12 mouse cellular contexts compared by ENCODE assay signal in the genomic region with DNA sequence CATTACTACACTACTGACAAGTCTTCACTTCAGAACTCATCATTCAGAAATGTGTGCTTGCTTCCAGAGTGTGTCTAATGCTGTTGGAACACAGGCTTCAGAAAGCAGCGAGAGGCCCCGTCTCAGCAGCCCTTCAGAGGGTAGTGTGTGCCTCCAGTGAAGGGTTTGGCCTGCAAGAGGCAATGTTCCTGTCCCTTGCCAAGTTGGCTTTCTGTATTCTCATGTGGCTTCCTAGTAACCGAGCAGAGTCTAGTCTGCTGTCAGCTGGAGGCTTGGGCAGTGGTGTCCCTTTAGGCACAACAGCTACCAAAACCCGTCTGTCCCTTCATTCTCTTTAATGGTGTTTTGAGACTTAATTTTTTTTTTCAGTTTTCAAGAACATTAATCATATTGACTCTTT.
DNase-seq lines count a peak whose midpoint lies in the region; ATAC-seq and TF ChIP-seq lines count a peak whose summit lies in the region.
"Had no signal": no experiment of that assay in that cellular context is flagged by ENCODE, and none has a peak within 500 bp of the region (broad histone marks: within the 10 kb centered on the region; RNA-seq: fewer than 3 reads in every experiment).

No protein-coding gene starts in this region.

- no peak overlapping the region for H3K4me3 ChIP-seq in heart, embryonic 12.5 days
- no peak overlapping the region for H3K4me3 ChIP-seq in lung, embryonic 16.5 days (ENCODE audit: low read length)
- H3K4me3 ChIP-seq in lung, postnatal 0 days (ENCODE audit: low read depth, low read length): no peak overlapping the region
- H3K4me3 ChIP-seq in embryonic facial prominence, embryonic 15.5 days (replicated peaks): no peak overlapping the region
- no peak overlapping the region for H3K4me3 ChIP-seq in liver, embryonic 12.5 days
- H3K4me3 ChIP-seq in intestine, postnatal 0 days (ENCODE audit: low read depth, low read length): no peak overlapping the region
- H3K4me3 ChIP-seq: heart, embryonic 13.5 days had no signal

- intact Hi-C loops in heart, postnatal 14 days (cut with DNase I): loop anchor here (5.0 to 10.0 kb wide), 2 partner anchors 76 to 357 kb away; no protein-coding TSS in a partner anchor

- no peak overlapping the region for H3K4me2 ChIP-seq in heart, embryonic 12.5 days
- no peak overlapping the region for H3K4me2 ChIP-seq in lung, embryonic 16.5 days (ENCODE audit: low read depth, low read length)
- H3K4me2 ChIP-seq in lung, postnatal 0 days (replicated peaks; ENCODE audit: low read depth, low read length): no peak overlapping the region
- no peak overlapping the region for H3K4me2 ChIP-seq in embryonic facial prominence, embryonic 15.5 days (replicated peaks)
- no peak overlapping the region for H3K4me2 ChIP-seq in liver, embryonic 12.5 days
- H3K4me2 ChIP-seq in intestine, postnatal 0 days (replicated peaks; ENCODE audit: low read depth): no peak overlapping the region
- H3K4me2 ChIP-seq: heart, embryonic 13.5 days had no signal

- WGBS in heart, embryonic 12.5 days: 75% methylated on average over 4 of the region's 4 CpGs
- 55% methylated on average over 4 of the region's 4 CpGs for WGBS in lung, embryonic 16.5 days
- WGBS in lung, postnatal 0 days: 63% methylated on average over 4 of the region's 4 CpGs
- 49% methylated on average over 4 of the region's 4 CpGs for WGBS in embryonic facial prominence, embryonic 15.5 days
- 68% methylated on average over 4 of the region's 4 CpGs for WGBS in liver, embryonic 12.5 days (ENCODE audit: insufficient replicate concordance)
- 77% methylated on average over 4 of the region's 4 CpGs for WGBS in intestine, postnatal 0 days

- no peak overlapping the region for H3K9ac ChIP-seq in heart, embryonic 12.5 days
- H3K9ac ChIP-seq in lung, embryonic 16.5 days (ENCODE audit: low read length): no peak overlapping the region
- H3K9ac ChIP-seq in lung, postnatal 0 days (replicated peaks; ENCODE audit: low read depth): no peak overlapping the region
- no peak overlapping the region for H3K9ac ChIP-seq in embryonic facial prominence, embryonic 15.5 days
- H3K9ac ChIP-seq in liver, embryonic 12.5 days: no peak overlapping the region
- H3K9ac ChIP-seq in intestine, postnatal 0 days (ENCODE audit: low read depth, low read length): no peak overlapping the region
- H3K9ac ChIP-seq: heart, embryonic 13.5 days had no signal

- H3K27ac ChIP-seq in heart, embryonic 12.5 days (ENCODE audit: poor library complexity, severe bottlenecking): no peak overlapping the region
- no peak overlapping the region for H3K27ac ChIP-seq in lung, embryonic 16.5 days (ENCODE audit: low read length)
- no peak overlapping the region for H3K27ac ChIP-seq in lung, postnatal 0 days (ENCODE audit: low read length)
- no peak overlapping the region for H3K27ac ChIP-seq in embryonic facial prominence, embryonic 15.5 days (replicated peaks)
- no peak overlapping the region for H3K27ac ChIP-seq in liver, embryonic 12.5 days
- H3K27ac ChIP-seq in intestine, postnatal 0 days (ENCODE audit: low read depth, low read length): no peak overlapping the region
- H3K27ac ChIP-seq: heart, embryonic 13.5 days had no signal

- no peaks in the 10 kb centered on the region for H3K36me3 ChIP-seq in heart, embryonic 12.5 days
- no peaks in the 10 kb centered on the region for H3K36me3 ChIP-seq in lung, embryonic 16.5 days (ENCODE audit: control insufficient read depth, insufficient read depth, low read length)
- no peaks in the 10 kb centered on the region for H3K36me3 ChIP-seq in lung, postnatal 0 days (ENCODE audit: insufficient read depth, low read length)
- H3K36me3 ChIP-seq in embryonic facial prominence, embryonic 15.5 days: no peaks in the 10 kb centered on the region
- H3K36me3 ChIP-seq in liver, embryonic 12.5 days: no peaks in the 10 kb centered on the region
- no peaks in the 10 kb centered on the region for H3K36me3 ChIP-seq in intestine, postnatal 0 days (ENCODE audit: control insufficient read depth, insufficient read depth)
- H3K36me3 ChIP-seq: heart, embryonic 13.5 days had no signal

- no peaks in the 10 kb centered on the region for H3K27me3 ChIP-seq in heart, embryonic 12.5 days (replicated peaks)
- H3K27me3 ChIP-seq in lung, embryonic 16.5 days (ENCODE audit: control insufficient read depth, insufficient read depth, low read depth, low read length): no peaks in the 10 kb centered on the region
- H3K27me3 ChIP-seq in lung, postnatal 0 days (replicated peaks; ENCODE audit: insufficient read depth, low read length): no peaks in the 10 kb centered on the region
- no peaks in the 10 kb centered on the region for H3K27me3 ChIP-seq in embryonic facial prominence, embryonic 15.5 days
- H3K27me3 ChIP-seq in liver, embryonic 12.5 days (replicated peaks): no peaks in the 10 kb centered on the region
- H3K27me3 ChIP-seq in intestine, postnatal 0 days (replicated peaks; ENCODE audit: control insufficient read depth, insufficient read depth, low read length): no peaks in the 10 kb centered on the region
- H3K27me3 ChIP-seq: CH12.LX; heart, embryonic 13.5 days had no signal

- no peak for ATAC-seq in heart, embryonic 12.5 days (ENCODE audit: insufficient number of reproducible peaks, low FRiP score)
- ATAC-seq in lung, embryonic 16.5 days (ENCODE audit: low read depth): peak; percentile 15; the same call in 1 of the 2 replicates
- ATAC-seq in lung, postnatal 0 days: no peak
- ATAC-seq in embryonic facial prominence, embryonic 15.5 days (ENCODE audit: insufficient number of reproducible peaks, low FRiP score, low TSS enrichment, low read depth): 0 out of 2 replicates have a peak, but pooled peaks have one; percentile 29
- no peak for ATAC-seq in liver, embryonic 12.5 days
- no peak for ATAC-seq in intestine, postnatal 0 days

- no peak for TF ChIP-seq CTCF in lung, postnatal 0 days (IDR thresholded peaks at IDR 0.05)
- no peak for TF ChIP-seq CTCF in intestine, postnatal 0 days (IDR thresholded peaks at IDR 0.05; ENCODE audit: low read depth)

- 0 out of 2 replicates have a peak, but pooled peaks cover 5% of the 10 kb centered on the region for H3K4me1 ChIP-seq in heart, embryonic 12.5 days (replicated peaks)
- H3K4me1 ChIP-seq in lung, embryonic 16.5 days (replicated peaks; ENCODE audit: control insufficient read depth, insufficient read depth, low read length): no peaks in the 10 kb centered on the region
- H3K4me1 ChIP-seq in lung, postnatal 0 days (ENCODE audit: insufficient read depth, low read depth, low read length): no peaks in the 10 kb centered on the region
- H3K4me1 ChIP-seq in embryonic facial prominence, embryonic 15.5 days: no peaks in the 10 kb centered on the region
- no peaks in the 10 kb centered on the region for H3K4me1 ChIP-seq in liver, embryonic 12.5 days
- H3K4me1 ChIP-seq in intestine, postnatal 0 days (replicated peaks; ENCODE audit: control insufficient read depth, insufficient read depth, low read length): no peaks in the 10 kb centered on the region

- H3K9me3 ChIP-seq in heart, embryonic 12.5 days (replicated peaks): 0 out of 2 replicates have a peak, but pooled peaks cover 3% of the 10 kb centered on the region
- no peaks in the 10 kb centered on the region for H3K9me3 ChIP-seq in lung, embryonic 16.5 days (ENCODE audit: control insufficient read depth, low read length)
- H3K9me3 ChIP-seq in lung, postnatal 0 days (ENCODE audit: low read length): no peaks in the 10 kb centered on the region
- no peaks in the 10 kb centered on the region for H3K9me3 ChIP-seq in embryonic facial prominence, embryonic 15.5 days (replicated peaks)
- no peaks in the 10 kb centered on the region for H3K9me3 ChIP-seq in liver, embryonic 12.5 days (replicated peaks)
- H3K9me3 ChIP-seq in intestine, postnatal 0 days (ENCODE audit: control insufficient read depth): no peaks in the 10 kb centered on the region
- H3K9me3 ChIP-seq: heart, embryonic 13.5 days had no signal

- TF ChIP-seq EP300 in lung, postnatal 0 days (IDR thresholded peaks at IDR 0.05): no peak

- DNase-seq in heart, adult 11 months: peak; percentile 99
- DNase-seq in lung, postnatal 0 days (ENCODE audit: low spot score): no peak
- peak; percentile 60 to 70 for DNase-seq in heart, postnatal 14 days
- DNase-seq: right cerebral cortex, postnatal 25 days; thymus, postnatal 4 days had no signal

Comparison
In these comparisons a context has a peak if more than half of its experiments do, and no peak if none do; other contexts are left out.
1. ATAC-seq: peak in lung, embryonic 16.5 days (single experiment) and embryonic facial prominence, embryonic 15.5 days (single experiment); none in heart, embryonic 12.5 days (single experiment), lung, postnatal 0 days (single experiment), liver, embryonic 12.5 days (single experiment) and intestine, postnatal 0 days (single experiment).